Mouse (Mus musculus) forebrain, embryonic 10.5 days (tissue): ENCODE data around the gene Gla. TPM values are rescaled to one million over a fixed set of nuclear protein-coding genes. Genes with fewer than 3 reads are reported as not detected.

Source experiments
- DNase-seq: peaks from one replicate; pipeline ENCODE4 v3.0.0-alpha.2; 2017; ENCODE audit warnings: low spot score; ENCODE audit errors: extremely low spot score
- H3K27ac ChIP-seq: fragments of 300-500 bp; sonication (generic); 2 replicates; pipeline ENCODE4 v1.5.1; 2016; ENCODE audit warnings: mild to moderate bottlenecking
- H3K27me3 ChIP-seq: fragments of 300-500 bp; sonication (generic); 2 replicates; pipeline ENCODE4 v1.6.1; 2016; ENCODE audit warnings: mild to moderate bottlenecking; ENCODE audit not compliant: poor library complexity, severe bottlenecking
- H3K36me3 ChIP-seq: fragments of 300-500 bp; sonication (generic); replicated peaks from 2 replicates; pipeline ENCODE4 v1.6.1; 2016; ENCODE audit warnings: mild to moderate bottlenecking, moderate library complexity
- H3K4me1 ChIP-seq: fragments of 300-500 bp; sonication (generic); 2 replicates; pipeline ENCODE4 v1.6.1; 2016
- H3K4me3 ChIP-seq: fragments of 300-500 bp; sonication (generic); 2 replicates; pipeline ENCODE4 v1.5.1; 2016; ENCODE audit warnings: mild to moderate bottlenecking, moderate library complexity
- H3K9me3 ChIP-seq: fragments of 300-500 bp; sonication (generic); 2 replicates; pipeline ENCODE4 v1.6.1; 2016; ENCODE audit warnings: mild to moderate bottlenecking, moderate library complexity
- WGBS: fragments of 180-500 bp; shearing (Covaris S2); methylation state at CpG from one replicate; pipeline ENCODE4 v1.1.7; 2016; 5-methylcytosine and 5-hydroxymethylcytosine counted together
- polyA plus RNA-seq: library from polyadenylated mRNA; unstranded; fragments of >200 nt; fragmentation: Nextera tagmentation; extraction: Ambion mirVana; gene quantifications from 2 replicates; pipeline ENCODE4 v1.2.1, GENCODE M21; 2016

The Gla gene
- 7.9 and 11.1 TPM in 2 replicates for polyA plus RNA-seq

DNA sequence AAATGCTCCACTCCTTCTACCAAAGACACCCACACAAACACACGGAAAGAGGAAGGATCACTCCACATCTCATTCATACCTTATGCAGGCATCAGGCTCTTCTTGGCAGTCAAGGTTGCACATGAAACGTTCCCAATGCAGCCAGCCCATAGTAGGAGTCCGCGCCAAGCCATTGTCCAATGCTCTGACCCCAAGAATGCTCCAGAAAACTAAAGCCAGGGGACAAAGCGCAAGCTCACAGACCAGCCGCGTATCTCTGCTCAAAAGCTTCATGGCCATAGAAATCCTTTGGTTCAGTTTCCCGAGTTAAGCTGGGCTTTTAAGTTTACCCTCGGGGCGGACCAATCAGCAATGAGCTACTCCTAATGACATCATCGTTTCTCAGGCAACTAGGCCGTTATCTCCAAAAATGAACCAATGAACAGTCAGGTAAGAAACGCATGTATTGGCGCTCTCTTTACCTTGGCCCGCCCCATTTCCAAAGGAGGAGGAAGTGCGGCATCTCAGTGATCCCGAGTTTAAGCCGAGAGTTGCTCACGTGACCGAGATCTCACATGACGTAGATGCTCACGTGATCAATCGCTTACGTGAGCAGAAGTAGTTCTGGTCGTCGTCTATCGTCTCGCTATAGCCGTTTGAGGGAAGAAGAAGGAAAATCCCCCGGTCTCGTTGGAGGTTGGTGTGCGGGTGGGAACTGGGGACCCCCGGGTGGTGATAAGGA is at the start of gene Gla, which contains the start of gene Hnrnph2:
Gene Gla, minus strand, starts transcription at position 467 of the 721 bp plus-strand sequence.
Gene Hnrnph2, plus strand, starts transcription at position 521 of the 721 bp plus-strand sequence.
- Histone ChIP-seq H3K27me3 (peaks cover 16% of the 10 kb centered on the region), H3K27ac (peak within 1 kb of the TSS; percentile 93), H3K4me3 (peak within 1 kb of the TSS; percentile 63), H3K9me3 (no peaks in the 10 kb centered on the region), H3K4me1 (peaks cover 21% of the 10 kb centered on the region), H3K36me3 (peaks cover 13% of the 10 kb centered on the region)
- WGBS, result 17% methylated on average over 33 of the region's 33 CpGs
- DNase-seq, result peak; percentile 88

- peaks cover 13% of the 10 kb centered on the region for H3K27me3 ChIP-seq
- no peak overlapping the region for H3K4me3 ChIP-seq
- no peaks in the 10 kb centered on the region for H3K36me3 ChIP-seq
- no peaks in the 10 kb centered on the region for H3K4me1 ChIP-seq
- no peak overlapping the region for H3K27ac ChIP-seq
- DNase-seq, result peak; percentile 70
- WGBS, result 19% methylated on average over 11 of the region's 11 CpGs
- no peaks in the 10 kb centered on the region for H3K9me3 ChIP-seq
Observed at GRCm38 (mm10) chrX:134648031-134648692, 47.2 kb upstream of the Gla start.

DNA sequence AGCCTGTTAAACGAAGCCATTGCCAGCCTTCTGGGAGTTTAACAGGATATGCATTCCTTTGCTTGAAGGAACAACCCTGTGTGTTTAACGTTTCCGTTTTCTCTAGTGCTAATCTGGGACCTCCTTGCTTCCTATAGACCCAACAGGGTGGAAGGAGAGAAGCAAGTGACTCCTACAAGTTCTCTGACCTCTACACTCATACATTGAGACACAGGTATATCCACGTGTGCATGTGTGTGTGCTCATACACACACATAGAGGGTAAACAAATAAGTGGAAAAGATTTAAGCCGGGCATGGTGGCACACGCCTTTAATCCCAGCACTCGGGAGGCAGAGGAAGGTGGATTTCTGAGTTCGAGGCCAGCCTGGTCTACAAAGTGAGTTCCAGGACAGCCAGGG is 46.5 kb upstream of the Gla start:
- no peaks in the 10 kb centered on the region for H3K4me1 ChIP-seq
- H3K27me3 ChIP-seq, result peaks cover 13% of the 10 kb centered on the region
- WGBS, result 73% methylated on average over 8 of the region's 8 CpGs
- H3K9me3 ChIP-seq, result no peaks in the 10 kb centered on the region
- H3K27ac ChIP-seq, result no peak overlapping the region
- no peaks in the 10 kb centered on the region for H3K36me3 ChIP-seq
- H3K4me3 ChIP-seq, result no peak overlapping the region
- DNase-seq, result no peak

DNA sequence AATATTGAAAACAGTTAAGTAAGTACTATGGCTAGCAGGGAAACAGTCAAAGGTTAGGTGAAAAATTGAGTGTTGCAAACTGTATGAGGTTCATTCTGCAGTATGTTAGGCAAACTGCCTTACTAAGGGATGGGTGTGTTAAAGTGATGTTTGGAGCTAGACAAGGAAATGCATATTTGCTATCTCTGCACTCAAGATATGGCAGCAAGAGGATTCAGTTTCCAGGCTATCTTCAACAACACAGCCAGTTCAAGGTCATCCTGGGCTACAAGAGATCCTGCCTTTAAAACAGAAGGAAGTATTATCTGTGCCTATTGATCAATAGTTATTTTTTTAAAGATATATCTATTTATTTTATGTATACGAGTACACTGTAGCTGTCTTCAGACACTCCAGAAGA is 45.4 kb upstream of the Gla start:
- no peaks in the 10 kb centered on the region for H3K36me3 ChIP-seq
- no peak overlapping the region for H3K4me3 ChIP-seq
- H3K9me3 ChIP-seq, result no peaks in the 10 kb centered on the region
- no peak overlapping the region for H3K27ac ChIP-seq
- DNase-seq, result no peak
- peaks cover 12% of the 10 kb centered on the region for H3K27me3 ChIP-seq
- H3K4me1 ChIP-seq, result no peaks in the 10 kb centered on the region
- WGBS, result 96% methylated on average over 1 of the region's 1 CpGs

DNA sequence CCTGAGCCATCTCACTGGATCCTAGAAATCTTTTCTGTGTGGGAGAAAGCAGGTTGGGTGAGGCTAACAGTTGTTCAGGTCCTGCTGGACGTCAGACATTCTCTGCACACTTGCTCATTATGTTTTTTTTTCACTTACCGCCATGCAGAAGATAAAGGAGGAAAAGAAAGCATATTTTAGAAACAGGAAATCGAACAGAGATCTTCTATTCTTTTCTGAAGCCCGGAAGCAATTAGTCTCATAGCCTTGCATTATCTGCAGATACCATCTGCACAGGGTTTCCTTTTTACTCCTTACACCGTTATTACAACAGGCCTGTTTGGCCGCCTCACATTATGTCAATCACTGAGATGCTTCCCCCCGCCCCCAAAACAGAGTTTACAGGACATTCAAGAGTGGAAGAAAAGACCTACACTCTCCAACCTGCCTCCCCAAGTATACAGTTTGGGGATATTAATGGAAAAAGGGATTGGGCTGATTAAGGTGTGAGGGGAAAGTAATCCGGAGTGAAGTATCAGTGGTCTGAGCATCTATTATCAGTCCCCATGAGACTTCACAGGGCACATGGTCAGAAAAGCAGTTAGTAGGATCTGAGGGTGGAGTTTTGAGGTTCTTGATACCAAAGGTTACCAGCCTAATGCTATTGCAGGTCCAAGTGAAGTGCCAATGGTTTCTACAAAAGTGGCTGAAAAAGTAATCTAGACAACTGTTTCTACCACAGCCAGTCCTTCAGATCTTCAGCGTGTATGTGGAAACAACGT is 40.3 kb upstream of the Gla start:
- H3K36me3 ChIP-seq, result no peaks in the 10 kb centered on the region
- no peaks in the 10 kb centered on the region for H3K9me3 ChIP-seq
- no peak for DNase-seq
- WGBS, result 77% methylated on average over 10 of the region's 10 CpGs
- no peaks in the 10 kb centered on the region for H3K4me1 ChIP-seq
- H3K4me3 ChIP-seq, result no peak overlapping the region
- peaks cover 11% of the 10 kb centered on the region for H3K27me3 ChIP-seq
- H3K27ac ChIP-seq, result no peak overlapping the region

GRCm38 (mm10) chrX:134635860-134636259 is 34.9 kb upstream of the Gla start:
- H3K9me3 ChIP-seq, result no peaks in the 10 kb centered on the region
- peaks cover 20% of the 10 kb centered on the region for H3K27me3 ChIP-seq
- H3K36me3 ChIP-seq, result no peaks in the 10 kb centered on the region
- H3K27ac ChIP-seq, result no peak overlapping the region
- H3K4me1 ChIP-seq, result no peaks in the 10 kb centered on the region
- H3K4me3 ChIP-seq, result no peak overlapping the region
- no peak for DNase-seq
- WGBS, result 77% methylated on average over 3 of the region's 3 CpGs

DNA sequence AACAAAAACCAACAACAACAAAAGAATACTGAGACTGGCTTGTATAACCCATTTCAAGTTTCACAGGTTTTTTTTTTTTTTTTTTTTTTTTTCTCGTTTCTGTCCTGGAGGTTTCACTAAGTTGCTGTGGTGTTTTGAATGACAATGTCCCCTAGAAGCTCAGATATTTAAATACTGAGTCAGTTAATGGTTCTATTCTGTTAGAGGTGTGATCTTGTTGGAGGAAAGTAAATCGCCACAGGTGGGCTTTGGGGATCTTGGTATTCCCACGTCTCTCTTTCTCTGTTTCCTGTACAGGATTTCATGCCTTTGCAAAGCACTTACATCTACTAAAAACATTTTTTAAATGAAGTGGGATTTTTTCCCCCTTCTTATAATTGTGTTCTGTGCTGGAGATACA is 34.2 kb upstream of the Gla start:
- no peak for DNase-seq
- H3K36me3 ChIP-seq, result no peaks in the 10 kb centered on the region
- no peak overlapping the region for H3K27ac ChIP-seq
- H3K9me3 ChIP-seq, result no peaks in the 10 kb centered on the region
- WGBS, result 51% methylated on average over 3 of the region's 3 CpGs
- H3K4me1 ChIP-seq, result no peaks in the 10 kb centered on the region
- H3K27me3 ChIP-seq, result peaks cover 18% of the 10 kb centered on the region
- no peak overlapping the region for H3K4me3 ChIP-seq

- Histone ChIP-seq H3K4me3 (no peak overlapping the region), H3K9me3 (no peaks in the 10 kb centered on the region), H3K36me3 (no peaks in the 10 kb centered on the region), H3K27ac (no peak overlapping the region), H3K27me3 (peaks cover 22% of the 10 kb centered on the region), H3K4me1 (no peaks in the 10 kb centered on the region)
- 94% methylated on average over 5 of the region's 5 CpGs for WGBS
- DNase-seq, result no peak
Observed at GRCm38 (mm10) chrX:134632710-134633109, 31.8 kb upstream of the Gla start.

DNA sequence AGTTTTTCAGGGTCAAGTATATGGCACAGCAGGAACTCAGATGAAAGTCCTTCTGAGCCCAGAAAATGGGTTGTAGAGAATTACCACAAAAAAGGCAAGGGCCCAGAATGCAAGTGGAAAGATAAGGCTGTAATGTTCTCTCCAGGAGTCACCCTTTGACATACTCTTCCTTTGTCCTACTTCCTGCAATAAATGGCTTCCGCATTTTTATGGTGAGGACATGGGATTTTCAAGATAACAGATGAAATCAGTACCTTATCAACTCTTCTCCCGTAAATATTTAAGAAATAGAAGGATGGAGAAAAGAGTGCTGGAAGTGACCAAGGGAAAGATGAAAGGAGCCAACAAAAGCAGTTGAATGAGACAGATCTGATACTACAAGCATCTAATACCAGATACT is 27.3 kb upstream of the Gla start:
- Histone ChIP-seq H3K36me3 (no peaks in the 10 kb centered on the region), H3K27ac (no peak overlapping the region), H3K27me3 (peaks cover 26% of the 10 kb centered on the region), H3K4me1 (no peaks in the 10 kb centered on the region), H3K4me3 (no peak overlapping the region), H3K9me3 (no peaks in the 10 kb centered on the region)
- WGBS, result 86% methylated on average over 2 of the region's 2 CpGs
- DNase-seq, result no peak

- no peak overlapping the region for H3K27ac ChIP-seq
- WGBS, result 92% methylated on average over 4 of the region's 4 CpGs
- H3K9me3 ChIP-seq, result no peaks in the 10 kb centered on the region
- peaks cover 39% of the 10 kb centered on the region for H3K27me3 ChIP-seq
- no peak for DNase-seq
- H3K4me3 ChIP-seq, result no peak overlapping the region
- H3K4me1 ChIP-seq, result peaks cover 25% of the 10 kb centered on the region
- H3K36me3 ChIP-seq, result no peaks in the 10 kb centered on the region
Observed at GRCm38 (mm10) chrX:134623350-134623749, 22.4 kb upstream of the Gla start.

DNA sequence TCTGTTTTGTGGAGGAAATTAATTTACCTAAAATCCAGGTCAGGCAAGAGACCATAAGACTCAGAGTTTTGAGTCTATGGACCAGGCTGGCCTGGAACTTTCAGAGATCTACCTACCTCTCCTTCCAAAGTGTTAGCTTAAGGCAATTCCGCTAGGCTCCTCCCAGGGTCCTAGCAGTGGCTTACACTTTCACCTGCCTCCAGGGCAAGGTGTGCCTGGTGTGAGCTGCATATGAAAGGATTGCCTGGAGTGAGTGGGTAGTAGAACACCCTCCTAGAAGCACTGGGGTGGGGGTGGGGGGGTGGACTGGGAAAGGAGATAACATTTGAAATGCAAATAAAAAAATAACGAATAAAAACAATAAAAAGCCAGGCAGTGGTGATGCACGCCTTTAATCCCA is 20.8 kb upstream of the Gla start:
- peaks cover 54% of the 10 kb centered on the region for H3K27me3 ChIP-seq
- H3K27ac ChIP-seq, result no peak overlapping the region
- H3K36me3 ChIP-seq, result no peaks in the 10 kb centered on the region
- DNase-seq, result no peak
- no peak overlapping the region for H3K4me3 ChIP-seq
- peaks cover 25% of the 10 kb centered on the region for H3K4me1 ChIP-seq
- 76% methylated on average over 3 of the region's 3 CpGs for WGBS
- no peaks in the 10 kb centered on the region for H3K9me3 ChIP-seq

DNA sequence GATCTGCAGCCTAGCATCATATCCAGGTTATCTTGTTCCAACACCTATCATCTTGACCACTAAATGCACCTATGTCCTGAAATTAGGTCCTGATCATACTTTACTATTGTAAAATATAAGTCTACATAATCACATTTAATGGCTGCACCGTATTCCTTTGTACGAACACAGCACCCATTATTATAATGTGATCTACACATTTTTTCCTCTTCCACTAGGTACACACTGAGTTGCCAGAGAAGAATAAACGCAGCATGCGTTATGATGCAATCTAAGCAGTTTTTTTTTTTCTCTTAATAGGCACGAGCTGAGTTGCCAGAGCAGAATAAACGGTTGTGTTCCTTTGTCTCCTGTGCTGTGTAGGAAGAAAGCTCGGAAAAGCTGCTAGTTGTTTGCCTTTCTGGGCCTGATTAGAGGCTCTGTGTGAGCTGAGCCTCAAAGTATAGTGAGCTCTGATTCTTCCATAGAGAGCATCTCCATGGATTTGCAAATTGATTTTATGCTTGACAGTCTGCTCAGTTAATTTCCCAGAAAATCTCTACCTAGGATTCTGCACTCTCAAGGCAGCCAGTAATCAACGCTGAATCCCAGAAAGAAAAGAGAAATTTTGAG is 19.4 kb upstream of the Gla start:
- H3K36me3 ChIP-seq, result no peaks in the 10 kb centered on the region
- no peak overlapping the region; the same call in 1 of the 2 replicates for H3K4me3 ChIP-seq
- 33% methylated on average over 8 of the region's 8 CpGs for WGBS
- H3K9me3 ChIP-seq, result no peaks in the 10 kb centered on the region
- H3K4me1 ChIP-seq, result peaks cover 25% of the 10 kb centered on the region
- peak overlapping the region; percentile 74 for H3K27ac ChIP-seq
- peaks cover 55% of the 10 kb centered on the region for H3K27me3 ChIP-seq
- DNase-seq, result no peak
